Mouse (Mus musculus) thymus, postnatal 0 days (tissue): ENCODE measurements around the gene Nckap1. TPM values are rescaled to one million over a fixed set of nuclear protein-coding genes. Genes with fewer than 3 reads are reported as not detected.

ENCODE experiments used
- microRNA counts: library from miRNA; unstranded; fragments of <30 nt; microRNA quantifications from one replicate; lab custom pipeline; 2015
- microRNA-seq: library from miRNA; unstranded; fragments of <30 nt; microRNA quantifications from one replicate; pipeline ENCODE4, GENCODE M21; 2016; ENCODE audit warnings: borderline number of aligned reads
- polyA plus RNA-seq: library from polyadenylated mRNA; unstranded; fragments of >200 nt; fragmentation: Nextera tagmentation; extraction: Ambion mirVana; gene quantifications from 2 replicates; pipeline ENCODE4 v1.2.1, GENCODE M21; 2015

Nckap1 gene
- polyA plus RNA-seq, 1 experiment from 2014 or later: 16.7 TPM

MicroRNAs within 50 kb of the gene (microRNA counts, 519-probe panel; counts per million panel counts)
- 473 counts per million, percentile 71 among the panel's probes with 10 or more counts for microRNA mmu-miR-684 (lab: Ali Mortazavi, UCI)

Small RNA genes lying within 50 kb of the gene (microRNA-seq; reads per million reads assigned to microRNA genes)
- not detected for gene Mir684-1

Other genes starting within 250 kb of the Nckap1 start
- gene Frzb, start 133.8 kb downstream of the Nckap1 start, polyA plus RNA-seq: 0.10 and 0.28 TPM in 2 replicates
- gene Dusp19, start 35.7 kb upstream of the Nckap1 start, polyA plus RNA-seq: 16.7 and 21.2 TPM in 2 replicates
- 42.7 and 45.2 TPM in 2 replicates for gene Nup35, start 35.9 kb upstream of the Nckap1 start, polyA plus RNA-seq